Mouse (Mus musculus) cerebellum, adult 2 months (tissue): ENCODE measurements around the gene Naga.

ENCODE experiments used
- CTCF ChIP-seq: fragments of 200-500 bp; IDR thresholded peaks from 2 replicates; pipeline ENCODE4 v1.5.1; 2011; ENCODE audit warnings: low read depth, mild to moderate bottlenecking, control low read depth, low read length, moderate library complexity, borderline replicate concordance; ENCODE audit not compliant: insufficient read depth
- POLR2A ChIP-seq: fragments of 200-500 bp; IDR thresholded peaks from 2 replicates; pipeline ENCODE4 v1.6.1; 2011; ENCODE audit warnings: low read length, control low read depth, borderline replicate concordance; ENCODE audit not compliant: insufficient read depth

- no peak for TF ChIP-seq CTCF
- TF ChIP-seq POLR2A: no peak
Measured at GRCm38 (mm10) chr15:82348999-82349341, 10.2 kb upstream of the Naga start.
